Mouse (Mus musculus): ENCODE measurements around the gene Bet1l. TPM values are rescaled to one million over a fixed set of nuclear protein-coding genes. Genes with fewer than 3 reads are reported as not detected.
A peak's percentile ranks its signal among the peaks of the same experiment; 100 is the strongest.

Bet1l gene
- polyA plus RNA-seq (2014; fragmentation: Nextera tagmentation; extraction: Ambion mirVana), result 65.4 and 75.3 TPM in 2 replicates

- H3K36me3 ChIP-seq (ENCODE audit: control insufficient read depth, insufficient read depth, low read length), result peaks cover 64% of the 10 kb centered on the region
- ATAC-seq (ENCODE audit: low read depth), result peak; percentile 15
- DNase-seq (ENCODE audit: low spot score), result no peak
Observed at GRCm38 (mm10) chr7:140857550-140858505, at the start of gene Bet1l. TSS of gene Bet1l (minus strand) at chr7:140857577.

GRCm38 (mm10) chr7:140907131-140907530 is 49.8 kb upstream of the Bet1l start:
- 79% methylated on average over 13 of the region's 13 CpGs for WGBS
- Histone ChIP-seq H3K4me1 (ENCODE audit: control insufficient read depth, insufficient read depth, low read length) (no peaks in the 10 kb centered on the region), H3K4me2 (ENCODE audit: low read depth, low read length) (no peak overlapping the region), H3K9ac (ENCODE audit: low read depth, low read length) (no peak overlapping the region), H3K9me3 (ENCODE audit: control insufficient read depth, low read length) (no peaks in the 10 kb centered on the region), H3K27ac (replicated peaks; ENCODE audit: low read depth, low read length) (no peak overlapping the region), H3K27me3 (replicated peaks; ENCODE audit: control insufficient read depth, insufficient read depth, low read length) (no peaks in the 10 kb centered on the region), H3K36me3 (ENCODE audit: control insufficient read depth, insufficient read depth, low read length) (no peaks in the 10 kb centered on the region), H3K4me3 (ENCODE audit: low read depth, low read length) (no peak overlapping the region)
- ATAC-seq (ENCODE audit: low read depth) (no peak), DNase-seq (ENCODE audit: low spot score) (no peak)

More at GRCm38 (mm10) chr7:140857550-140858505, at the start of gene Bet1l:
- Histone ChIP-seq H3K9ac (ENCODE audit: low read depth, low read length) (peak within 1 kb of the TSS; percentile 92), H3K27me3 (replicated peaks; ENCODE audit: control insufficient read depth, insufficient read depth, low read length) (no peaks in the 10 kb centered on the region), H3K27ac (replicated peaks; ENCODE audit: low read depth, low read length) (peak within 1 kb of the TSS; percentile 93), H3K4me2 (ENCODE audit: low read depth, low read length) (peak within 1 kb of the TSS; percentile 97), H3K4me1 (ENCODE audit: control insufficient read depth, insufficient read depth, low read length) (peaks cover 21% of the 10 kb centered on the region), H3K4me3 (ENCODE audit: low read depth, low read length) (peak within 1 kb of the TSS; percentile 89), H3K9me3 (ENCODE audit: control insufficient read depth, low read length) (no peaks in the 10 kb centered on the region)
- 44% methylated on average over 34 of the region's 40 CpGs for WGBS

GRCm38 (mm10) chr7:140905642-140906081 is 48.3 kb upstream of the Bet1l start:
- no peaks in the 10 kb centered on the region for H3K36me3 ChIP-seq (ENCODE audit: control insufficient read depth, insufficient read depth, low read length)
- DNase-seq (ENCODE audit: low spot score) (no peak), ATAC-seq (ENCODE audit: low read depth) (no peak)
- no peaks in the 10 kb centered on the region for H3K27me3 ChIP-seq (replicated peaks; ENCODE audit: control insufficient read depth, insufficient read depth, low read length)
- no peak overlapping the region for H3K27ac ChIP-seq (replicated peaks; ENCODE audit: low read depth, low read length)
- no peaks in the 10 kb centered on the region for H3K9me3 ChIP-seq (ENCODE audit: control insufficient read depth, low read length)
- no peak overlapping the region for H3K9ac ChIP-seq (ENCODE audit: low read depth, low read length)
- no peak overlapping the region for H3K4me2 ChIP-seq (ENCODE audit: low read depth, low read length)
- H3K4me1 ChIP-seq (ENCODE audit: control insufficient read depth, insufficient read depth, low read length), result no peaks in the 10 kb centered on the region
- WGBS, result 73% methylated on average over 2 of the region's 2 CpGs
- H3K4me3 ChIP-seq (ENCODE audit: low read depth, low read length), result no peak overlapping the region

GRCm38 (mm10) chr7:140903212-140903611 is 45.8 kb upstream of the Bet1l start:
- Histone ChIP-seq H3K4me2 (ENCODE audit: low read depth, low read length) (no peak overlapping the region), H3K9me3 (ENCODE audit: control insufficient read depth, low read length) (no peaks in the 10 kb centered on the region), H3K27ac (replicated peaks; ENCODE audit: low read depth, low read length) (no peak overlapping the region), H3K27me3 (replicated peaks; ENCODE audit: control insufficient read depth, insufficient read depth, low read length) (no peaks in the 10 kb centered on the region), H3K4me1 (ENCODE audit: control insufficient read depth, insufficient read depth, low read length) (no peaks in the 10 kb centered on the region), H3K9ac (ENCODE audit: low read depth, low read length) (no peak overlapping the region; the same call in 1 of the 2 replicates), H3K4me3 (ENCODE audit: low read depth, low read length) (no peak overlapping the region), H3K36me3 (ENCODE audit: control insufficient read depth, insufficient read depth, low read length) (peaks cover 13% of the 10 kb centered on the region)
- DNase-seq (ENCODE audit: low spot score), result peak; percentile 60
- ATAC-seq (ENCODE audit: low read depth), result peak; percentile 31
- WGBS, result 19% methylated on average over 13 of the region's 13 CpGs

- H3K36me3 ChIP-seq (ENCODE audit: control insufficient read depth, insufficient read depth, low read length), result peaks cover 22% of the 10 kb centered on the region
- 55% methylated on average over 15 of the region's 15 CpGs for WGBS
- H3K9me3 ChIP-seq (ENCODE audit: control insufficient read depth, low read length), result no peaks in the 10 kb centered on the region
- H3K4me2 ChIP-seq (ENCODE audit: low read depth, low read length), result no peak overlapping the region
- no peaks in the 10 kb centered on the region for H3K4me1 ChIP-seq (ENCODE audit: control insufficient read depth, insufficient read depth, low read length)
- no peak overlapping the region for H3K27ac ChIP-seq (replicated peaks; ENCODE audit: low read depth, low read length)
- peak overlapping the region; percentile 48 for H3K9ac ChIP-seq (ENCODE audit: low read depth, low read length)
- H3K27me3 ChIP-seq (replicated peaks; ENCODE audit: control insufficient read depth, insufficient read depth, low read length), result no peaks in the 10 kb centered on the region
- H3K4me3 ChIP-seq (ENCODE audit: low read depth, low read length), result no peak overlapping the region
- DNase-seq (ENCODE audit: low spot score), result peak; percentile 30
- ATAC-seq (ENCODE audit: low read depth), result peak; percentile 59; the same call in 1 of the 2 replicates
Observed at GRCm38 (mm10) chr7:140902036-140902875, 44.9 kb upstream of the Bet1l start.

- H3K36me3 ChIP-seq (ENCODE audit: control insufficient read depth, insufficient read depth, low read length), result peaks cover 39% of the 10 kb centered on the region
- H3K9me3 ChIP-seq (ENCODE audit: control insufficient read depth, low read length), result no peaks in the 10 kb centered on the region
- 78% methylated on average over 10 of the region's 10 CpGs for WGBS
- no peak within 1 kb of the TSS for H3K4me2 ChIP-seq (ENCODE audit: low read depth, low read length)
- ATAC-seq (ENCODE audit: low read depth), result no peak
- H3K9ac ChIP-seq (ENCODE audit: low read depth, low read length), result no peak within 1 kb of the TSS
- no peaks in the 10 kb centered on the region for H3K27me3 ChIP-seq (replicated peaks; ENCODE audit: control insufficient read depth, insufficient read depth, low read length)
- no peak within 1 kb of the TSS for H3K4me3 ChIP-seq (ENCODE audit: low read depth, low read length)
- H3K4me1 ChIP-seq (ENCODE audit: control insufficient read depth, insufficient read depth, low read length), result no peaks in the 10 kb centered on the region
- no peak for DNase-seq (ENCODE audit: low spot score)
- H3K27ac ChIP-seq (replicated peaks; ENCODE audit: low read depth, low read length), result no peak within 1 kb of the TSS
Observed at GRCm38 (mm10) chr7:140900220-140900619, 42.8 kb upstream of the Bet1l start, which contains the start of gene Cox8b. TSS of gene Cox8b (minus strand) at chr7:140900446.

- H3K4me1 ChIP-seq (ENCODE audit: control insufficient read depth, insufficient read depth, low read length), result no peaks in the 10 kb centered on the region
- H3K9ac ChIP-seq (ENCODE audit: low read depth, low read length), result no peak overlapping the region
- no peak for ATAC-seq (ENCODE audit: low read depth)
- no peak overlapping the region for H3K4me3 ChIP-seq (ENCODE audit: low read depth, low read length)
- 85% methylated on average over 3 of the region's 3 CpGs for WGBS
- peaks cover 48% of the 10 kb centered on the region for H3K36me3 ChIP-seq (ENCODE audit: control insufficient read depth, insufficient read depth, low read length)
- no peaks in the 10 kb centered on the region for H3K9me3 ChIP-seq (ENCODE audit: control insufficient read depth, low read length)
- no peak overlapping the region for H3K4me2 ChIP-seq (ENCODE audit: low read depth, low read length)
- H3K27ac ChIP-seq (replicated peaks; ENCODE audit: low read depth, low read length), result no peak overlapping the region
- no peak for DNase-seq (ENCODE audit: low spot score)
- no peaks in the 10 kb centered on the region for H3K27me3 ChIP-seq (replicated peaks; ENCODE audit: control insufficient read depth, insufficient read depth, low read length)
Observed at GRCm38 (mm10) chr7:140899121-140899520, 41.7 kb upstream of the Bet1l start.

- no peak overlapping the region for H3K4me2 ChIP-seq (ENCODE audit: low read depth, low read length)
- peak; percentile 53; the same call in 1 of the 2 replicates for ATAC-seq (ENCODE audit: low read depth)
- DNase-seq (ENCODE audit: low spot score), result peak; percentile 26
- 77% methylated on average over 7 of the region's 7 CpGs for WGBS
- H3K36me3 ChIP-seq (ENCODE audit: control insufficient read depth, insufficient read depth, low read length), result peaks cover 59% of the 10 kb centered on the region
- no peak overlapping the region for H3K4me3 ChIP-seq (ENCODE audit: low read depth, low read length)
- no peaks in the 10 kb centered on the region for H3K27me3 ChIP-seq (replicated peaks; ENCODE audit: control insufficient read depth, insufficient read depth, low read length)
- H3K9me3 ChIP-seq (ENCODE audit: control insufficient read depth, low read length), result no peaks in the 10 kb centered on the region
- no peak overlapping the region for H3K27ac ChIP-seq (replicated peaks; ENCODE audit: low read depth, low read length)
- no peak overlapping the region for H3K9ac ChIP-seq (ENCODE audit: low read depth, low read length)
- no peaks in the 10 kb centered on the region for H3K4me1 ChIP-seq (ENCODE audit: control insufficient read depth, insufficient read depth, low read length)
Observed at GRCm38 (mm10) chr7:140897863-140898262, 40.5 kb upstream of the Bet1l start.
